Mouse (Mus musculus) layer of hippocampus, postnatal 25 days (tissue): ENCODE data around the gene Hs6st3. TPM values are rescaled to one million over a fixed set of nuclear protein-coding genes. Genes with fewer than 3 reads are reported as not detected.

Experiments used
- DNase-seq, 2 experiments: peaks; one replicate each; pipeline ENCODE4 v3.0.0; 2022; ENCODE audit warnings: mixed read lengths in 2 of 2, low spot score in 1 of 2; ENCODE audit errors: extremely low spot score in 1 of 2
- total RNA-seq, 2 experiments: library from RNA; stranded (reverse); gene quantifications; 2 replicates each; pipeline ENCODE4 v1.2.3; 2021

Hs6st3 gene
- total RNA-seq, 2 experiments from 2014 or later: 58.4 to 76.4 TPM

GRCm38 (mm10) chr14:119409334-119410050 is 271.4 kb downstream of the Hs6st3 start:
- no peak for DNase-seq

GRCm38 (mm10) chr14:119422894-119423293 is 284.8 kb downstream of the Hs6st3 start:
- no peak for DNase-seq

GRCm38 (mm10) chr14:119450471-119450870 is 312.3 kb downstream of the Hs6st3 start:
- DNase-seq: no peak

- no peak for DNase-seq
Observed at GRCm38 (mm10) chr14:119451594-119451993, 313.5 kb downstream of the Hs6st3 start.

- DNase-seq: no peak
Observed at GRCm38 (mm10) chr14:119452382-119452781, 314.2 kb downstream of the Hs6st3 start.

- DNase-seq: no peak
Observed at GRCm38 (mm10) chr14:119452797-119453196, 314.7 kb downstream of the Hs6st3 start.

- no peak for DNase-seq
Observed at GRCm38 (mm10) chr14:119464308-119464707, 326.2 kb downstream of the Hs6st3 start.

GRCm38 (mm10) chr14:119464883-119465282 is 326.7 kb downstream of the Hs6st3 start:
- peak in 1 of 2 experiments; percentile 16 for DNase-seq

- peak in 1 of 2 experiments; percentile 8 for DNase-seq
Observed at GRCm38 (mm10) chr14:119466899-119467588, 328.9 kb downstream of the Hs6st3 start.

- no peak for DNase-seq
Observed at GRCm38 (mm10) chr14:119476582-119476981, 338.4 kb downstream of the Hs6st3 start.

- no peak for DNase-seq
Observed at GRCm38 (mm10) chr14:119477836-119478235, 339.7 kb downstream of the Hs6st3 start.

- peak in 1 of 2 experiments; percentile 7 for DNase-seq
Observed at GRCm38 (mm10) chr14:119488978-119489703, 351.0 kb downstream of the Hs6st3 start.

GRCm38 (mm10) chr14:119520632-119521031 is 382.5 kb downstream of the Hs6st3 start:
- DNase-seq: no peak

GRCm38 (mm10) chr14:119521056-119521455 is 382.9 kb downstream of the Hs6st3 start:
- no peak for DNase-seq

GRCm38 (mm10) chr14:119532889-119533546 is 394.9 kb downstream of the Hs6st3 start:
- no peak for DNase-seq

- DNase-seq: no peak
Observed at GRCm38 (mm10) chr14:119540505-119540904, 402.4 kb downstream of the Hs6st3 start.

GRCm38 (mm10) chr14:119544596-119544995 is 406.5 kb downstream of the Hs6st3 start:
- DNase-seq: no peak

- DNase-seq: no peak
Observed at GRCm38 (mm10) chr14:119558356-119558755, 420.2 kb downstream of the Hs6st3 start.

- DNase-seq: no peak
Observed at GRCm38 (mm10) chr14:119582039-119582508, 443.9 kb downstream of the Hs6st3 start.

- DNase-seq: no peak
Observed at GRCm38 (mm10) chr14:119585069-119585468, 446.9 kb downstream of the Hs6st3 start.
